Mouse (Mus musculus): ENCODE results near the gene Larp4. TPM values are rescaled to one million over a fixed set of nuclear protein-coding genes. Genes with fewer than 3 reads are reported as not detected.

Gene Larp4
- total RNA-seq, 4 experiments from 2014 or later = 47.8 to 60.3 (median 53.4) TPM

- no peak for DNase-seq (ENCODE audit: low spot score in 2 of 2)
Measured at GRCm38 (mm10) chr15:100057698-100058097, 87.8 kb downstream of the Larp4 start.

DNA sequence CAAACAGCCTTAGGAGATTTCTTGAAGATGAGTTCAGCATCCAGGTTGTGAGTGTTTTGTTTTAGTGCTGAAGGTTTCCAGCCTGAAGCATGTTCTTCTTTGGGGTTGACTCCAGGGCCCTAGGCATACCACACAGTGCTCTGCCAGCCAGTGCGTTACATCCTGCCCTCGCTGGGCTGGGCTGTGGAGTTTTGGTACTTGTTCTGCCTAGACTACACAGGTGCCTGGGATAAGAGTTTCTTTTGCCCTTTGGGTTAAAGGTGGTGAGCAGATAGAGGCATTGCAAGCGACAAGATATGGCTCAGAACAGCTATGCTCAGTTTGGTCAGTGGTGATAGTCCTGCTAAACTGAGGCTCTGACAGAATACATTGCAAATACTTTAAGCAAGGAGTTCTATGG lies 88.3 kb downstream of the Larp4 start:
- DNase-seq (ENCODE audit: low spot score in 2 of 2) = no peak

GRCm38 (mm10) chr15:100058912-100059311 lies 89.0 kb downstream of the Larp4 start:
- DNase-seq (ENCODE audit: low spot score in 2 of 2) = no peak

- DNase-seq (ENCODE audit: low spot score in 2 of 2) = no peak
Measured at GRCm38 (mm10) chr15:100059626-100060311, 89.9 kb downstream of the Larp4 start.

GRCm38 (mm10) chr15:100060513-100061140 lies 90.8 kb downstream of the Larp4 start:
- DNase-seq (ENCODE audit: low spot score in 2 of 2) = no peak

DNA sequence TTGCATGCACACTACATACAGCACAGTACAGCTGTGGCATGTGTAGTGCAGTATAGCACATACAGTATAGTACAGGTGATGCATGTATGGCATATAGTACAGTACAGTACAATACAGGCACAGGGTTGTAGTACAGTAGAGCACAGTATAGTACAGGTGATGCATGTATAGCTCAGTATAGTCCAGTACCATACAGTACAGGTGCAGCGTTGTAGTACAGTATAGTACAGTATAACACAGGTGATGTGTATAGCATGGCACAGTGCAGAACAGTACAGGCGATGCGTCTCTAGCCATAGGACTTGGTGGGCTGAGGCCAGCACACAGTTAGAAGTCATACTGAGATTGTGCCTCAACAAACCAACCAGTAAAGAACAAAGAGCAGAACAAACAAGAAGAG lies 91.5 kb downstream of the Larp4 start:
- no peak for DNase-seq (ENCODE audit: low spot score in 2 of 2)

- no peak for DNase-seq (ENCODE audit: low spot score in 2 of 2)
Measured at GRCm38 (mm10) chr15:100063229-100063773, 93.4 kb downstream of the Larp4 start.

Other genes with a start within 250 kb of the Larp4 start
- 100 to 1,000 TPM; 103 to 125 (median 111) TPM for gene Cox14, start 244.4 kb upstream of the Larp4 start, total RNA-seq (2022)
- gene Cers5, start 197.2 kb upstream of the Larp4 start, total RNA-seq (2022) = 10 to 100 TPM; 24.9 to 34.7 (median 31.4) TPM
- 10 to 100 TPM; 11.0 to 14.6 (median 13.1) TPM for gene Lima1, start 94.6 kb upstream of the Larp4 start, total RNA-seq (2022)
- under 1 TPM in 3 of 4 experiments, not detected in 1; 0.04 to 0.40 (median 0.07) TPM for gene Fam186a, start 3.0 kb upstream of the Larp4 start, total RNA-seq (2022)
- gene Dip2b, start 68.6 kb downstream of the Larp4 start, total RNA-seq (2022) = 10 to 100 TPM; 46.0 to 55.2 (median 48.7) TPM

Measured in layer of hippocampus, adult 8-10 months (tissue).